Mouse (Mus musculus) thymus, adult 2 months (tissue): ENCODE data around the gene Prkd1.

ENCODE experiments used
- CTCF ChIP-seq: fragments of 200-500 bp; IDR thresholded peaks from 2 replicates; pipeline ENCODE4 v1.5.1; 2012; ENCODE audit warnings: mild to moderate bottlenecking, control low read depth, low read length, moderate library complexity, borderline replicate concordance; ENCODE audit not compliant: control insufficient read depth, poor library complexity, insufficient read depth; ENCODE audit errors: extremely low read depth
- POLR2A ChIP-seq: fragments of 200-500 bp; IDR thresholded peaks from 2 replicates; pipeline ENCODE4 v1.6.1; 2012; ENCODE audit warnings: mild to moderate bottlenecking, low read length, control low read depth, moderate library complexity; ENCODE audit not compliant: control insufficient read depth, poor library complexity, insufficient read depth; ENCODE audit errors: extremely low read depth

GRCm38 (mm10) chr12:50511486-50512225, 137.2 kb downstream of the Prkd1 start:
- TF ChIP-seq CTCF (no peak), POLR2A (no peak)
